Mouse (Mus musculus) bone marrow, adult 2 months (tissue): ENCODE data around the gene Furin. TPM values are rescaled to one million over a fixed set of nuclear protein-coding genes. Genes with fewer than 3 reads are reported as not detected.

Experiments
- H3K27ac ChIP-seq: fragments of 200-500 bp; 2 replicates; pipeline ENCODE4 v1.5.1; 2012; ENCODE audit warnings: low read depth, mild to moderate bottlenecking, control low read depth, inconsistent platforms, low read length; ENCODE audit not compliant: control insufficient read depth, poor library complexity, insufficient read depth
- H3K4me1 ChIP-seq: fragments of 200-500 bp; 2 replicates; pipeline ENCODE4 v1.6.1; 2011; ENCODE audit warnings: low read length; ENCODE audit not compliant: control insufficient read depth, insufficient read depth
- H3K4me3 ChIP-seq: fragments of 200-500 bp; replicated peaks from 2 replicates; pipeline ENCODE3; 2011; ENCODE audit warnings: mild to moderate bottlenecking, low read depth, low read length, control low read depth; ENCODE audit not compliant: control insufficient read depth
- CTCF ChIP-seq: fragments of 200-500 bp; IDR thresholded peaks from 2 replicates; pipeline ENCODE4 v1.5.1; 2011; ENCODE audit warnings: low read length, control low read depth; ENCODE audit not compliant: control insufficient read depth, insufficient read depth
- POLR2A ChIP-seq: fragments of 200-500 bp; IDR thresholded peaks from 2 replicates; pipeline ENCODE4 v1.6.1; 2011; ENCODE audit warnings: low read depth, mild to moderate bottlenecking, control low read depth, low read length, borderline replicate concordance; ENCODE audit not compliant: control insufficient read depth
- WGBS: fragments of 180-500 bp; shearing (Covaris S2); methylation state at CpG from one replicate; pipeline ENCODE4 v1.1.7; 2018; 5-methylcytosine and 5-hydroxymethylcytosine counted together
- polyA plus RNA-seq: library from polyadenylated mRNA; stranded (reverse); fragments of >200 nt; gene quantifications from 2 replicates; pipeline ENCODE4 v1.2.4, GENCODE M21; 2011; ENCODE audit warnings: low replicate concordance; ENCODE audit not compliant: missing spikeins, insufficient read depth, insufficient read length

Gene Furin
- polyA plus RNA-seq, 1 experiment = 31.0 TPM

GRCm38 (mm10) chr7:80371041-80371751 lies 34.0 kb downstream of the Furin start, which contains the start of gene Man2a2:
Gene Man2a2 (minus strand): TSS chr7:80371375.
- peaks cover 14% of the 10 kb centered on the region for H3K4me1 ChIP-seq
- peak within 1 kb of the TSS; percentile 75 for H3K4me3 ChIP-seq
- H3K27ac ChIP-seq = peak within 1 kb of the TSS; percentile 82
- peak; percentile 40; the same call in 1 of the 2 replicates for TF ChIP-seq POLR2A
- peak; percentile 54; the same call in 1 of the 2 replicates for TF ChIP-seq CTCF
- under 1% methylated on average over 86 of the region's 86 CpGs for WGBS

GRCm38 (mm10) chr7:80370649-80371040 lies 34.6 kb downstream of the Furin start:
- peaks cover 14% of the 10 kb centered on the region for H3K4me1 ChIP-seq

DNA sequence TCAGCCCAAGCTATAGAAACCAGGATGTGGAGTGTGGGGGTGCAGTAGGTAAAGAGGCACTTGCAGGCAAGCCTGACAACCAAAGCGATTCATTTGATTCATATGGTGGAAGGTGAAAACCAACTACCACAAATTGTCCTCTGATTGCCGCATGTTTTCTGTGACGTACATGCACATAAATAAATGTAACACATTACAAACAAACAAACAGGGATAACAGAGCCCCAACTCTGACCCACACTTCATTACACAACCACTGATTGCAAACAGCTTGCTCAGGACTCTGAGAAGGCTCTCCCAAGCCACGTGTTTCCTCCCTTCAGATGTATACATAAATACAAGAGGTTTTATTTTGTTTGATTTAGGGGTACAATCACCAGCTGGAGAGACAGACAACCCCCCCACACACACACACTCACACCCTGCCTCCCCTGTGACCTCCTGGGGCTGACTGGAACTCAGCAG lies 35.2 kb downstream of the Furin start:
- WGBS = 6% methylated on average over 4 of the region's 4 CpGs
- Histone ChIP-seq H3K4me1 (peaks cover 11% of the 10 kb centered on the region), H3K4me3 (peak overlapping the region; percentile 75), H3K27ac (peak overlapping the region; percentile 82; the same call in 1 of the 2 replicates)
- TF ChIP-seq POLR2A (no peak), CTCF (no peak)

More at GRCm38 (mm10) chr7:80370649-80371040, 34.6 kb downstream of the Furin start:
- WGBS = 0% methylated on average over 31 of the region's 31 CpGs
- TF ChIP-seq CTCF (no peak), POLR2A (peak; percentile 29; the same call in 1 of the 2 replicates)
- peak overlapping the region; percentile 75 for H3K4me3 ChIP-seq
- peak overlapping the region; percentile 82 for H3K27ac ChIP-seq

GRCm38 (mm10) chr7:80369461-80369860 lies 35.8 kb downstream of the Furin start:
- 26% methylated on average over 5 of the region's 5 CpGs for WGBS
- no peak overlapping the region for H3K4me3 ChIP-seq
- TF ChIP-seq CTCF = no peak
- TF ChIP-seq POLR2A = no peak
- peak overlapping the region; percentile 52; the same call in 1 of the 2 replicates for H3K27ac ChIP-seq
- H3K4me1 ChIP-seq = peaks cover 11% of the 10 kb centered on the region

DNA sequence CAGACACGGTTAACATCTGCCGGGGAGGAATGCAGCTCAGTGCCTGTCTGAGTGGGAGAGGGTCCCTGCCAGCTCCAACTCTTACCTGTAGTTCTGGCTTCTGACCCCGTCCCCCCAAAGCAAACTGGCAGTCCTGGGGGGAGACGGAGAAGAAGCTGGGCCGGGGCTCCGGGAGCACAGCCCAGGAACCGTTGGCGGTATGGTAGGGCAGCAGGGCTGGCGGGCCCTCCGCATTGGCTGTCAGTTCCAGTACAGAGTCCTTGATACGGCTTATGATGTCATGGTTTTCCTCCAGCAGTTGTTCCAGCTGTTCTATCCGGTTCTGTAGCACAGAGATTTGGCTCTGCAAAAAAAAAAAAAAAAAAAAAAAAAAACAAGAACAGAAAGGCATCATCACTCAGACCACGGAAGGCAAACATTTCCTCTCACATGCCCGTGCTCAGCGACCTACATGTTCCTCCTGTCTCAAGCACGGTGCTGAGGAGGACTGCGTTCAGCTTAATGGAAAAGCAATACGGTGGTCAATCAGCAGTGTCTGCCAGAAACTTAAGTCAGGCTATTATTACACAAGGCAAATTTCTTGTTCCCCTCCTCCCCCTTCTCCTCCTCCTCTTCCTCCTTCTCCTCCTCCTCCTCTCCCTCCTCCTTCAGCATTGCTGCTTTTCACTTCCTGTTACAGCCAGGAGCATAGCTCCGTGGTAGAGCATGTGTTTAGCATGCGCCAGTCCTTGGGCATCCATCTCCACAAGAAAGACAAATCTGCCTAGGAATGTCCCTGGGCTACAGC lies 36.4 kb downstream of the Furin start:
- peak overlapping the region; percentile 60 for H3K27ac ChIP-seq
- TF ChIP-seq CTCF (no peak), POLR2A (no peak)
- peaks cover 11% of the 10 kb centered on the region for H3K4me1 ChIP-seq
- 24% methylated on average over 20 of the region's 20 CpGs for WGBS
- peak overlapping the region; percentile 58 for H3K4me3 ChIP-seq

- TF ChIP-seq POLR2A = no peak
- TF ChIP-seq CTCF = no peak
- no peak overlapping the region for H3K27ac ChIP-seq
- 80% methylated on average over 9 of the region's 9 CpGs for WGBS
- peaks cover 9% of the 10 kb centered on the region; the same call in 1 of the 2 replicates for H3K4me1 ChIP-seq
- no peak overlapping the region for H3K4me3 ChIP-seq
Measured at GRCm38 (mm10) chr7:80368009-80368408, 37.2 kb downstream of the Furin start.

DNA sequence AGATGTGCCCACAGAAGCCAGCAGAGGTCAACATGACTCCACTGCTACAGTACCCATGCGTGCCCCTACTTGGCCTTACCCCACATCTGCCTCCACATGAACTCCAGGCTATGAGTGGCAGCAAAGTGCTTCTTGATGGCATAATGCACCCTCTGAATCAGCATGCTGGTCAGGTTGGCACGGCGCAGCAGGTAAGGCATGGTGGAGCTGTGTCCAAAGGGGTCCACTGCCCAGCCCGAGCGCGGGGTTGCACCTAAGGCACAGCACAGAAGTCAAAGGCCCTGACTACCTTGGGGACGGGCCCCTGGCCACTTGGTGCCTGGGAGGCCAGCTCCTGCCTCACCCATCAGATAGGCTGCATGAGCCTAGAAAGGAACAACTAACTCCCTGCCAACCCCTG lies 38.0 kb downstream of the Furin start:
- H3K4me1 ChIP-seq = peaks cover 9% of the 10 kb centered on the region; the same call in 1 of the 2 replicates
- H3K4me3 ChIP-seq = no peak overlapping the region
- H3K27ac ChIP-seq = no peak overlapping the region
- WGBS = 90% methylated on average over 7 of the region's 7 CpGs
- no peak for TF ChIP-seq POLR2A
- TF ChIP-seq CTCF = no peak

DNA sequence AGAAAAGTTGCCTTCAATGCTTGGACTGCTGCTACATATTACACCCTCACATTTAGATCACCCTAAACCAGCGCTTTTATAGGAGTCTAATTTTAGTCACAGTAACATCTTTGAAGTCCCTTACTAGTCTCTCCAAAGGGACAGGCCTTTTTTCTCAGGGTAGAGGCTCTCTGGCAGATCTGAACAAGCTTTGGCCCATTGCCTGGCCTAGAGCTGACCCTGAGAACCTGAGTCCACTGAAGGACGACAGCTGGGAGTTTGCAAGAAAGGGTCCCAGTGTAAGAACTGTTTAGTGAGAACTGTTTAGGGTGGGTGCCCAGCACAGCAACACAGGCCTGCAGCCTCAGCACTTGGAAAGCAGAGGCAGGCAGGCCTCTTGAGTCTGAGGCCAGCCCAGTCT lies 39.5 kb downstream of the Furin start:
- 82% methylated on average over 2 of the region's 2 CpGs for WGBS
- Histone ChIP-seq H3K4me1 (peaks cover 9% of the 10 kb centered on the region; the same call in 1 of the 2 replicates), H3K27ac (no peak overlapping the region), H3K4me3 (no peak overlapping the region)
- TF ChIP-seq POLR2A = no peak
- TF ChIP-seq CTCF = no peak

- peaks cover 1% of the 10 kb centered on the region; the same call in 1 of the 2 replicates for H3K4me1 ChIP-seq
- 21% methylated on average over 3 of the region's 3 CpGs for WGBS
- no peak for TF ChIP-seq POLR2A
- no peak for TF ChIP-seq CTCF
- no peak overlapping the region for H3K27ac ChIP-seq
- no peak overlapping the region for H3K4me3 ChIP-seq
Measured at GRCm38 (mm10) chr7:80360435-80360834, 44.8 kb downstream of the Furin start.
